Mouse (Mus musculus) forebrain, embryonic 11.5 days (tissue): ENCODE data around the gene Scn9a. TPM values are rescaled to one million over a fixed set of nuclear protein-coding genes. Genes with fewer than 3 reads are reported as not detected.

Experiments
- ATAC-seq: fragments of 200-750 bp; cut with Nextera tagmentation; replicated peaks from 2 replicates; pipeline ENCODE4 v1.8.0; 2017; ENCODE audit warnings: moderate TSS enrichment; ENCODE audit not compliant: low FRiP score
- DNase-seq: peaks from one replicate; pipeline ENCODE4 v3.0.0-alpha.2; 2017; ENCODE audit warnings: low spot score
- H3K27ac ChIP-seq: fragments of 300-500 bp; sonication (generic); 2 replicates; pipeline ENCODE4 v1.5.1; 2014; ENCODE audit warnings: low read depth, low read length
- H3K27me3 ChIP-seq: fragments of 300-500 bp; sonication (generic); 2 replicates; pipeline ENCODE4 v1.6.1; 2014; ENCODE audit warnings: mild to moderate bottlenecking, low read length, mixed read lengths; ENCODE audit not compliant: control insufficient read depth, insufficient read depth
- H3K36me3 ChIP-seq: fragments of 300-500 bp; sonication (generic); 2 replicates; pipeline ENCODE4 v1.6.1; 2014; ENCODE audit warnings: mild to moderate bottlenecking, low read length, moderate library complexity, mixed read lengths; ENCODE audit not compliant: control insufficient read depth, insufficient read depth
- H3K4me1 ChIP-seq: fragments of 300-500 bp; sonication (generic); replicated peaks from 2 replicates; pipeline ENCODE4 v1.6.1; 2014; ENCODE audit warnings: low read length, mixed read lengths; ENCODE audit not compliant: control insufficient read depth, insufficient read depth
- H3K4me2 ChIP-seq: fragments of 300-500 bp; sonication (generic); 2 replicates; pipeline ENCODE4 v1.6.1; 2014; ENCODE audit warnings: low read depth, mild to moderate bottlenecking, low read length, moderate library complexity, mixed read lengths; ENCODE audit not compliant: severe bottlenecking
- H3K4me3 ChIP-seq: fragments of 300-500 bp; sonication (generic); 2 replicates; pipeline ENCODE4 v1.5.1; 2014; ENCODE audit warnings: low read depth, low read length
- H3K9ac ChIP-seq: fragments of 300-500 bp; sonication (generic); 2 replicates; pipeline ENCODE4 v1.6.1; 2014; ENCODE audit warnings: low read length
- H3K9me3 ChIP-seq: fragments of 300-500 bp; sonication (generic); 2 replicates; pipeline ENCODE4 v1.6.1; 2016; ENCODE audit warnings: low read length, mixed read lengths; ENCODE audit not compliant: control insufficient read depth
- WGBS: fragments of 180-500 bp; shearing (Covaris S2); extraction: QIAGEN DNeasy Blood & Tissue Kit; methylation state at CpG from one replicate; pipeline ENCODE4 v1.1.7; 2014; 5-methylcytosine and 5-hydroxymethylcytosine counted together
- polyA plus RNA-seq: library from polyadenylated mRNA; unstranded; fragments of >200 nt; fragmentation: Nextera tagmentation; extraction: Ambion mirVana; gene quantifications from 2 replicates; pipeline ENCODE4 v1.2.1, GENCODE M21; 2014

Scn9a gene
- polyA plus RNA-seq, 1 experiment from 2014 or later = 0.92 TPM

DNA sequence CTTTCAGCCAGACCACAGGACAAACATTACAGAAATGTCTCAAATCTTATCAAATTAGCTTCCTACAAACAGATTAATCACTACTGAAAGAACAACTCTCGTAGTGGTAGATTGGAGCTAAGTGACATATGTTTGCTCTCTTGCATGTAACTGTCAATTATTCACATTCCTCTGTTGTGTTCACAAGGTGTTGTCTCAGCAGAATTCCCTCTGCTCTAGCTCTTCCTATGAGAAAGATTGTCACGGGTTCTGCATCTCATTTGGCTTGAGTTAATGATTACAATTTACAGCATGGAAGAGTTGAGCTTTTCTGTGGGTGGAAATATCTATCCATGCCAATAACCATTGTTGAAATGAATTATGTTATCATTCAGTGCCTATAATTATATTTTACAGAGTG, 156.4 kb downstream of the Scn9a start:
- Histone ChIP-seq H3K36me3 (no peaks in the 10 kb centered on the region), H3K27me3 (no peaks in the 10 kb centered on the region), H3K4me1 (no peaks in the 10 kb centered on the region), H3K4me2 (no peak overlapping the region), H3K27ac (no peak overlapping the region), H3K9ac (no peak overlapping the region), H3K9me3 (no peaks in the 10 kb centered on the region), H3K4me3 (no peak overlapping the region)
- no peak for DNase-seq
- ATAC-seq = no peak
- 89% methylated on average over 2 of the region's 2 CpGs for WGBS

DNA sequence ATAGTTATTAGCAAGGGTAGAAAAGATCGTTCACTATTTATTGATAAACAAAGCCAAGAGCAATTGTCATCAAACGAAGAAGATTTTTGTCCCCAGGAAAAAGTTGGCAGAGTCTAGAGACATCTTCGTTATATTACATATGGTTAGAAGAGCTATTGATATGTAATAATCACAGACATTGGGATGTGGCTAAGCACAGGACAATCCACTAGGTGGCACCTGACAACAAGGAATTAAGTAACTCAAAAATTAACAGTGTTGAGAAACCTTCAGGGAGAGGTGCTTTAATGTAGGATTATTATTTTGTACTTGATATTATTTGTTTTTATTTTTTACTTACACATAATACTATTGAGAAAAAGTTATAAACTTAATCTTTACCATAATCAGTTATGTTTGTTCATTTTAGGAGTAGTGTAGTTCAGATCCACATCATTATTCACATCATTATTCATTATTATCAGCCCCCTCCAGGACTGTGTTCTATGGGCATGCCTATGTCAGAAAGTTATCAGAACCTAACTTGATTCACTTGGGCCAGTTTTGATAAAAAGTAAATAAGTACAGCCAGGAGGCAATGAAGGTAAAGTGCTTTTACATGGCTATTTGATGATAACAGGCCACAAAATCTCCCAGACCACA, 161.5 kb downstream of the Scn9a start:
- H3K4me1 ChIP-seq = no peaks in the 10 kb centered on the region
- H3K27ac ChIP-seq = no peak overlapping the region
- ATAC-seq (peak; percentile 58), DNase-seq (no peak)
- no peaks in the 10 kb centered on the region for H3K27me3 ChIP-seq
- WGBS = 51% methylated on average over 3 of the region's 3 CpGs
- H3K9ac ChIP-seq = no peak overlapping the region
- H3K36me3 ChIP-seq = no peaks in the 10 kb centered on the region
- no peaks in the 10 kb centered on the region for H3K9me3 ChIP-seq
- no peak overlapping the region for H3K4me3 ChIP-seq
- H3K4me2 ChIP-seq = no peak overlapping the region

DNA sequence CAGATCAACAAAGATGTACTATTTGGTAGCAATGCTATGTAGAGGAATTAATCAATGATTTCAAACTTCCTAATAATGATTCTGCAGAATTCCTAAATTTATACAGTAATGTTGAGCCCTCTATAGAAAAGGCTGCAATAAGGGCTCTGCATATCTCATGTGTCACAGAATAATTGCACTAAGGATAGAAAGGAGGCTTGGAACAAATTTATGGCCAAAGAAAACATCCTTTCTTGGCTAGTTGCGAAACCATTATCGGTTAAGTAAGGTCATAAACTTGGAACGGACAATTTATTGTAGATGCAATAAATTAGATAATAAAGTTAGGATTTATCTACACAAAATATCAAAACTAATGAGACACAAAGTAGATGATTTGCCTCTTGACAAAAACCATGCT, 169.3 kb downstream of the Scn9a start:
- no peaks in the 10 kb centered on the region for H3K4me1 ChIP-seq
- ATAC-seq = no peak
- WGBS = 94% methylated on average over 3 of the region's 3 CpGs

DNA sequence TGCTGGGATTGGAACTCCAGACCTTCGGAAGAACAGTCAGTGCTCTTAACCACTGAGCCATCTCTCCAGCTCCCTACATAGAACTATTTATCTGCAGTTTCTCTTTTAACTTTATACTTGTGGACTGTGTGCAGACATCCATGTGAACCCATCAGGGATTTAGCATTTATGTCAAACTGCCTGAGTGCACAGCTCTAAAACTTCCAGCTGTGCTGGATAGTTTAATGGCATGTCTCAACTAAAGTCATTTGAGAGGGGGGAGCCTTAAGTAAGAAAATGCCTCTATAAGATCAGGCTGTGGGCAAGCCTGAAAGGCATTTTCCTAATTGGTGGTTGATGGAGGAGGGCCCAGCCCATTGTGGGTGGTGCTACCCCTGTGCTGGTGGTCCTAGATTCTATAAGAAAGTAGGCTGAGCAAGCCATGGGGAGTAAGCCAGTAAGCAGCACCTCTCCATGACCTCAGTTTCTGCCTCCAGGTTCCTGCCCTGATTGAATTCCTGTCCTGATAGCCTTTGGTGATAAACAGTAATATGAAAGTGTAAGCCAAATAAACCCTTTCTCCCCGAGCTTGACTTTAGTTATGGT, 169.8 kb downstream of the Scn9a start:
- no peaks in the 10 kb centered on the region for H3K27me3 ChIP-seq
- no peak overlapping the region for H3K4me2 ChIP-seq
- no peak overlapping the region for H3K4me3 ChIP-seq
- H3K9ac ChIP-seq = no peak overlapping the region
- H3K4me1 ChIP-seq = no peaks in the 10 kb centered on the region
- ATAC-seq = no peak
- no peak for DNase-seq
- 83% methylated on average over 2 of the region's 2 CpGs for WGBS
- H3K36me3 ChIP-seq = no peaks in the 10 kb centered on the region
- H3K27ac ChIP-seq = no peak overlapping the region
- H3K9me3 ChIP-seq = no peaks in the 10 kb centered on the region

More for the DNA sequence above, 169.3 kb downstream of the Scn9a start:
- Histone ChIP-seq H3K4me3 (no peak overlapping the region), H3K27ac (no peak overlapping the region), H3K9ac (no peak overlapping the region), H3K9me3 (no peaks in the 10 kb centered on the region), H3K4me2 (no peak overlapping the region), H3K36me3 (no peaks in the 10 kb centered on the region), H3K27me3 (no peaks in the 10 kb centered on the region)
- DNase-seq = no peak

DNA sequence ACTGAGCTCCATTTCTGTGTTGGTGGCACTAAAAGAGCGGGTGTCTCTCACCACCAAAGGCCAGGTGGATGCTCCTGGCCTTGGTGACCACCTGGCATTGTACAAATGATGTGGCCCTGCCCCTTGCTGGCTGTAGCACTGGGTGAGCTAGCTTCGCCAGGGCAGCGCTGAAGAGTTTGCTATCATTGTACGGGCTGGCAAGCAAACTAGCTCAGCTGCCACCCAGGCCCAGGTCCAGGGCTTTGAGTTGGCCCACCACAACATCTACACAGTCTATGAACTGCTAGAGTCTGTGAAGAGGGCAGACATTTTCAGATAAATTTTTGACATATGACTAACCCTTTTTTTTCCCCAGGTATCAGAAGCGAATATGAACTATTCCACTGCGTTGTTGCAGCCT, 170.8 kb downstream of the Scn9a start:
- Histone ChIP-seq H3K4me1 (no peaks in the 10 kb centered on the region), H3K4me2 (no peak overlapping the region), H3K9ac (no peak overlapping the region), H3K9me3 (no peaks in the 10 kb centered on the region), H3K27me3 (no peaks in the 10 kb centered on the region), H3K4me3 (no peak overlapping the region), H3K36me3 (no peaks in the 10 kb centered on the region), H3K27ac (no peak overlapping the region)
- 89% methylated on average over 6 of the region's 6 CpGs for WGBS
- ATAC-seq = no peak
- DNase-seq = no peak

DNA sequence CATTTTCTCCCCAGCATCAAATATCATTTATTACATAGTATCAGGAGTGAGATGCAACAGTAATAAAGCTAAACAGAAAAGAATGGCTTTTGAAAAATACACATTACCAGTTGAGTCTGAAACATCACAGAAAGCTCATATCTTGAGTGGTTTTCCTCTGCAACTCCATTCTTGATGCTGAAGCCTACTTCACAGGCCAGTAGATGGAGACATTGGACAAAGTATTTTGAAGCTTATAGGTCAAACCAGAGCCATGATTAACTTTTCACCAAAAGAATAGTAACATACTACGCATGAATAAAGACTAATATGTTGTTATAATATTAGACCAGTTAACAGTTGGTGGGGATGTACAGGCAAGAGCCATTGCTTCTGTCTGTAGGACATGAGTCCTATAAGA, 172.3 kb downstream of the Scn9a start:
- WGBS = 89% methylated on average over 1 of the region's 1 CpGs
- DNase-seq = no peak
- ATAC-seq = no peak

DNA sequence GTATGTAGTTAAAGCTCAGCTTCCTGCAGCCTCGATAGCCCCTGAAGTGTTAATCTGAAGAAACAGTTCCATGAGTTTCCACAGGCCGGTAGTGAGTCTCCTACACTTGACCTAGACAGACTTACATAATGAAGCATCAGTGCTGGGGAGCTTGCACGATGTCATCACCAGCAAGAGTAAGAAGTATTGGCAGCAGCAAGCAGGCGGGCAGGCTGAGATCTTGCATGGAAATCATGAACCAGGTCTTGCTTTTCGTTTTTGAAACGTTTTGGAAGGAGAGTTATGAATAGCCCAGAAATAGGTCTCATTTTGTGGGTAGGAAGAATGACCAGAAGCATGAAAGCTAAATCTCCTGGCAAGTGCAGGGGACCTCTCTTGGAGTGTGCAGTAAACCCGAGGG, 194.1 kb downstream of the Scn9a start, which contains the start of gene Scn1a:
Gene Scn1a (minus strand): TSS at position 130 of the 400 bp plus-strand sequence.
- H3K27me3 ChIP-seq = no peaks in the 10 kb centered on the region; the same call in 1 of the 2 replicates
- DNase-seq (no peak), ATAC-seq (no peak)
- 15% methylated on average over 7 of the region's 7 CpGs for WGBS
- H3K9ac ChIP-seq = peak within 1 kb of the TSS; percentile 23; the same call in 1 of the 2 replicates
- peak within 1 kb of the TSS; percentile 69 for H3K4me2 ChIP-seq
- no peaks in the 10 kb centered on the region for H3K4me1 ChIP-seq
- no peaks in the 10 kb centered on the region for H3K9me3 ChIP-seq
- no peaks in the 10 kb centered on the region for H3K36me3 ChIP-seq
- no peak within 1 kb of the TSS for H3K27ac ChIP-seq
- H3K4me3 ChIP-seq = peak within 1 kb of the TSS; percentile 25

More for the DNA sequence above, 172.3 kb downstream of the Scn9a start:
- Histone ChIP-seq H3K9me3 (no peaks in the 10 kb centered on the region), H3K36me3 (no peaks in the 10 kb centered on the region), H3K9ac (no peak overlapping the region), H3K4me3 (no peak overlapping the region), H3K27me3 (no peaks in the 10 kb centered on the region), H3K4me1 (no peaks in the 10 kb centered on the region), H3K4me2 (no peak overlapping the region), H3K27ac (no peak overlapping the region)

DNA sequence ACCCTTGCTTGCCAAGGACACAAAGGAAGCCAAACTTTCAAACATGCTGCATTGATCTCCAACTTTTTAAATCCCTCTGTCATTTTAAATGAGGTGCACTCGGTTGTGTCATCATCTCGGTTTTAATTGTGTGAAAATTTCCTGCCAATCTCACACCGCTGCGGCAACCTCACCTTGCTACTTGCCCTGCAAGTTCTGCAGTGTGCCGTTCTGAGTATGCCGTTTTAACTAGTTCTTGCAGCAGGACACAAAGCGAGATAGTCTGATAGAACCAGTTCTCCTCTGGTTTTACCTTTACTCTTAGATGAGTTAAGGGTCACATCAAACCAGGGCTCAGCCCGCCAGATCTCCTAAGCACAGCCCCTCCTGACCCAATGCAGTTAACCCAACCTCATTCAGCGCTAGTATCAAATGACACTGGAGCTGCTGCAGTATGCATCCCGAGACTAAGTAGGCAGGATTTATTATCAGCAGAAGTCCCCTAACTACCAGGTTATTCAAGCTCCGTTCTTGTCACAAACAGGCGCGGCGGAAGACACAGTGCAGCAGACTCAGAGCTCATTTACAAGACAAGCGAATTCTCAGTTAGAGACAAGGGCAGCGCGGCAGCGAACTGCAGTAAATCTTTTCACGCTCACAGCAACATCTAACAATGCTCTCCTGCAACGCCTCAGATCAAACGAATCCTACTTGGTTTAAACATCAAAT, 194.8 kb downstream of the Scn9a start:
- Histone ChIP-seq H3K4me1 (no peaks in the 10 kb centered on the region), H3K9ac (peak overlapping the region; percentile 23; the same call in 1 of the 2 replicates), H3K36me3 (no peaks in the 10 kb centered on the region), H3K9me3 (no peaks in the 10 kb centered on the region), H3K4me2 (peak overlapping the region; percentile 69), H3K27me3 (no peaks in the 10 kb centered on the region; the same call in 1 of the 2 replicates), H3K27ac (no peak overlapping the region), H3K4me3 (peak overlapping the region; percentile 25)
- DNase-seq (peak; percentile 70), ATAC-seq (peak; percentile 51)
- WGBS = 5% methylated on average over 21 of the region's 21 CpGs
